Mouse (Mus musculus) myocyte (in vitro differentiated cells): ENCODE data around the gene Kif3c. TPM values are rescaled to one million over a fixed set of nuclear protein-coding genes. Genes with fewer than 3 reads are reported as not detected.

Experiments used
- H3K27me3 ChIP-seq: one replicate; pipeline ENCODE4 v1.6.1; 2011; ENCODE audit not compliant: control insufficient read depth, insufficient read depth, insufficient read length
- H3K36me3 ChIP-seq: one replicate; pipeline ENCODE4 v1.6.1; 2011; ENCODE audit not compliant: control insufficient read depth, insufficient read depth
- H3K4me2 ChIP-seq: one replicate; pipeline ENCODE4 v1.6.1; 2011; ENCODE audit warnings: low read depth, control low read depth
- H3K4me3 ChIP-seq: one replicate; pipeline ENCODE4 v1.5.1; 2011; ENCODE audit warnings: mild to moderate bottlenecking, control low read depth, moderate library complexity
- H3K79me2 ChIP-seq: one replicate; pipeline ENCODE4 v1.6.1; 2011; ENCODE audit not compliant: control insufficient read depth, insufficient read depth
- H3ac ChIP-seq: one replicate; pipeline ENCODE4 v1.6.1; 2011; ENCODE audit not compliant: control insufficient read depth, insufficient read length
- CEBPB ChIP-seq: IDR thresholded peaks from 2 replicates; pipeline ENCODE4 v1.6.1; 2011; ENCODE audit warnings: mild to moderate bottlenecking, moderate library complexity; ENCODE audit not compliant: poor library complexity, insufficient read depth, severe bottlenecking
- E2F4 ChIP-seq: IDR thresholded peaks from one replicate; pipeline ENCODE4 v1.6.1; 2011; ENCODE audit warnings: mild to moderate bottlenecking, control low read depth, moderate library complexity; ENCODE audit not compliant: insufficient read depth
- MAX ChIP-seq: IDR thresholded peaks from one replicate; pipeline ENCODE4 v1.6.1; 2011; ENCODE audit warnings: low read depth, mild to moderate bottlenecking, control low read depth
- MYOD1 ChIP-seq, 3 experiments: IDR thresholded peaks; one replicate each; pipeline ENCODE4 v1.6.1; 2011; ENCODE audit warnings: control low read depth in 2 of 3, low read depth in 2 of 3, mild to moderate bottlenecking in 2 of 3, moderate library complexity in 1 of 3; ENCODE audit not compliant: insufficient read length in 2 of 3, control insufficient read depth in 1 of 3
- MYOG ChIP-seq, 3 experiments: IDR thresholded peaks; one replicate each; pipeline ENCODE4 v1.6.1; 2011; ENCODE audit warnings: control low read depth in 2 of 3, low read depth in 2 of 3, mild to moderate bottlenecking in 2 of 3; ENCODE audit not compliant: insufficient read length in 2 of 3, control insufficient read depth in 1 of 3, insufficient read depth in 1 of 3
- POLR2A ChIP-seq: IDR thresholded peaks from one replicate; pipeline ENCODE4 v1.6.1; 2011; ENCODE audit warnings: low read depth, mild to moderate bottlenecking, control low read depth, moderate library complexity; ENCODE audit not compliant: insufficient read length
- POLR2AphosphoS2 ChIP-seq: IDR thresholded peaks from one replicate; pipeline ENCODE4 v1.6.1; 2011; ENCODE audit warnings: low read depth, control low read depth; ENCODE audit not compliant: insufficient read length
- REST ChIP-seq: IDR thresholded peaks from one replicate; pipeline ENCODE4 v1.6.1; 2011; ENCODE audit warnings: mild to moderate bottlenecking, control low read depth, moderate library complexity; ENCODE audit not compliant: insufficient read depth, insufficient read length
- SRF ChIP-seq: IDR thresholded peaks from one replicate; pipeline ENCODE4 v1.6.1; 2011; ENCODE audit warnings: low read depth; ENCODE audit not compliant: control insufficient read depth, insufficient read length
- TCF12 ChIP-seq: IDR thresholded peaks from one replicate; pipeline ENCODE4 v1.6.1; 2011; ENCODE audit warnings: mild to moderate bottlenecking, control low read depth; ENCODE audit not compliant: poor library complexity, insufficient read depth, severe bottlenecking
- TCF3 ChIP-seq: IDR thresholded peaks from one replicate; pipeline ENCODE4 v1.6.1; 2011; ENCODE audit warnings: low read depth, control low read depth; ENCODE audit not compliant: insufficient read length
- USF1 ChIP-seq: IDR thresholded peaks from one replicate; pipeline ENCODE4 v1.6.1; 2011; ENCODE audit warnings: low read depth, mild to moderate bottlenecking, control low read depth, moderate library complexity
- polyA plus RNA-seq: library from polyadenylated mRNA; unstranded; fragments of >200 nt; fragmentation: generic; extraction: Trizol; gene quantifications from one replicate; pipeline ENCODE4 v1.2.1, GENCODE M21; 2012; ENCODE audit warnings: missing spikeins

The Kif3c gene
- polyA plus RNA-seq, 1 experiment: 16.7 TPM

- no peak overlapping the region for H3K4me3 ChIP-seq
- H3K79me2 ChIP-seq: no peaks in the 10 kb centered on the region
- no peak overlapping the region for H3K4me2 ChIP-seq
- no peak overlapping the region for H3ac ChIP-seq
- TF ChIP-seq REST: no peak
- TF ChIP-seq POLR2A: no peak
- TF ChIP-seq E2F4: no peak
- TF ChIP-seq TCF3: no peak
- TF ChIP-seq MYOD1 (IDR thresholded peaks at IDR 0.05; ENCODE audit: control insufficient read depth in 1 of 3, insufficient read length in 2 of 3, low read depth in 2 of 3): no peak
- no peak for TF ChIP-seq SRF
- no peak for TF ChIP-seq MAX
- no peak for TF ChIP-seq CEBPB
- TF ChIP-seq USF1: no peak
- no peak for TF ChIP-seq POLR2AphosphoS2
- TF ChIP-seq MYOG (IDR thresholded peaks at IDR 0.05; ENCODE audit: control insufficient read depth in 1 of 3, insufficient read depth in 1 of 3, insufficient read length in 2 of 3, low read depth in 2 of 3): no peak
- TF ChIP-seq TCF12: no peak
- no peaks in the 10 kb centered on the region for H3K27me3 ChIP-seq
- no peaks in the 10 kb centered on the region for H3K36me3 ChIP-seq
Observed at GRCm38 (mm10) chr12:3356824-3357223, 8.1 kb upstream of the Kif3c start.

- H3K4me2 ChIP-seq: peak overlapping the region; percentile 66
- no peak overlapping the region for H3ac ChIP-seq
- H3K27me3 ChIP-seq: no peaks in the 10 kb centered on the region
- TF ChIP-seq REST (no peak), CEBPB (no peak), TCF12 (no peak), TCF3 (no peak), USF1 (no peak)
- no peaks in the 10 kb centered on the region for H3K36me3 ChIP-seq
- H3K79me2 ChIP-seq: no peaks in the 10 kb centered on the region
- no peak overlapping the region for H3K4me3 ChIP-seq
Observed at GRCm38 (mm10) chr12:3359302-3359701, 5.6 kb upstream of the Kif3c start.

GRCm38 (mm10) chr12:3360043-3360442 is 4.9 kb upstream of the Kif3c start:
- TF ChIP-seq TCF12 (no peak), SRF (no peak), MAX (no peak), USF1 (no peak), CEBPB (no peak), MYOG (IDR thresholded peaks at IDR 0.05; ENCODE audit: control insufficient read depth in 1 of 3, insufficient read depth in 1 of 3, insufficient read length in 2 of 3, low read depth in 2 of 3) (no peak), REST (no peak), TCF3 (no peak), E2F4 (no peak), POLR2AphosphoS2 (no peak), MYOD1 (IDR thresholded peaks at IDR 0.05; ENCODE audit: control insufficient read depth in 1 of 3, insufficient read length in 2 of 3, low read depth in 2 of 3) (no peak)
- H3K79me2 ChIP-seq: no peaks in the 10 kb centered on the region
- no peak overlapping the region for H3K4me2 ChIP-seq
- H3K4me3 ChIP-seq: no peak overlapping the region
- H3ac ChIP-seq: no peak overlapping the region
- no peaks in the 10 kb centered on the region for H3K27me3 ChIP-seq
- H3K36me3 ChIP-seq: no peaks in the 10 kb centered on the region

- H3K27me3 ChIP-seq: no peaks in the 10 kb centered on the region
- no peak overlapping the region for H3ac ChIP-seq
- H3K4me3 ChIP-seq: no peak overlapping the region
- H3K4me2 ChIP-seq: no peak overlapping the region
- H3K36me3 ChIP-seq: no peaks in the 10 kb centered on the region
- TF ChIP-seq TCF3: no peak
- no peak for TF ChIP-seq SRF
- TF ChIP-seq POLR2AphosphoS2: no peak
- TF ChIP-seq MAX: no peak
- no peak for TF ChIP-seq CEBPB
- no peak for TF ChIP-seq MYOD1 (IDR thresholded peaks at IDR 0.05; ENCODE audit: control insufficient read depth in 1 of 3, insufficient read length in 2 of 3, low read depth in 2 of 3)
- no peak for TF ChIP-seq MYOG (IDR thresholded peaks at IDR 0.05; ENCODE audit: control insufficient read depth in 1 of 3, insufficient read depth in 1 of 3, insufficient read length in 2 of 3, low read depth in 2 of 3)
- H3K79me2 ChIP-seq: peaks cover 21% of the 10 kb centered on the region
Observed at GRCm38 (mm10) chr12:3364076-3364475, 856 bp upstream of the Kif3c start.

- no peak for TF ChIP-seq CEBPB
- TF ChIP-seq POLR2AphosphoS2: no peak
- TF ChIP-seq MAX: no peak
- no peak for TF ChIP-seq TCF12
- TF ChIP-seq E2F4: no peak
- TF ChIP-seq REST: no peak
- no peak for TF ChIP-seq SRF
- TF ChIP-seq POLR2A: no peak
- TF ChIP-seq MYOG (IDR thresholded peaks at IDR 0.05; ENCODE audit: control insufficient read depth in 1 of 3, insufficient read depth in 1 of 3, insufficient read length in 2 of 3, low read depth in 2 of 3): no peak
- TF ChIP-seq MYOD1 (IDR thresholded peaks at IDR 0.05; ENCODE audit: control insufficient read depth in 1 of 3, insufficient read length in 2 of 3, low read depth in 2 of 3): no peak
- no peak for TF ChIP-seq TCF3
- TF ChIP-seq USF1: no peak
- Histone ChIP-seq H3ac (peak overlapping the region; percentile 46), H3K4me3 (peak overlapping the region; percentile 77), H3K79me2 (peaks cover 29% of the 10 kb centered on the region), H3K4me2 (peak overlapping the region; percentile 87), H3K27me3 (no peaks in the 10 kb centered on the region), H3K36me3 (no peaks in the 10 kb centered on the region)
Observed at GRCm38 (mm10) chr12:3365449-3366189, 687 bp downstream of the Kif3c start.
